ENCODE assay signal across 10 mouse cellular contexts in genomic region chr5:37901861-37902291, GRCm38 (mm10).
DNase-seq lines count a peak whose midpoint lies in the region; ATAC-seq and TF ChIP-seq lines count a peak whose summit lies in the region.
"Had no signal": no experiment of that assay in that cellular context is flagged by ENCODE, and none has a peak within 500 bp of the region (broad histone marks: within the 10 kb centered on the region; RNA-seq: fewer than 3 reads in every experiment).

No protein-coding gene starts in this region.

- H3K36me3 ChIP-seq in kidney, embryonic 15.5 days: no peaks in the 10 kb centered on the region
- no peaks in the 10 kb centered on the region for H3K36me3 ChIP-seq in forebrain, embryonic 15.5 days
- H3K36me3 ChIP-seq in midbrain, embryonic 13.5 days: no peaks in the 10 kb centered on the region

- DNase-seq in kidney, adult 11 months: no peak
- DNase-seq in embryo, embryonic 9.5 days (ENCODE audit: extremely low spot score): peak; percentile 55
- DNase-seq in left cerebral cortex, adult 8-10 months (ENCODE audit: low spot score in 2 of 2): no peak
- DNase-seq in left cerebral cortex, adult 2 months (ENCODE audit: extremely low spot score in 1 of 2, low spot score in 2 of 2): no peak
- DNase-seq in thymus, postnatal 10 days (ENCODE audit: low spot score in 2 of 2): no peak
- DNase-seq: lung, adult 18-20 months; thymus, postnatal 25 days had no signal

- intact Hi-C loops in left cerebral cortex, adult 2 months (cut with DNase I): no loop called here

- peak overlapping the region; percentile 52 for H3K4me2 ChIP-seq in kidney, embryonic 15.5 days
- 0 out of 2 replicates have a peak overlapping the region, but pooled peaks have one; percentile 8 for H3K4me2 ChIP-seq in forebrain, embryonic 15.5 days (replicated peaks)
- peak overlapping the region; percentile 35 for H3K4me2 ChIP-seq in midbrain, embryonic 13.5 days (replicated peaks)

- H3K9ac ChIP-seq in kidney, embryonic 15.5 days: no peak overlapping the region
- H3K9ac ChIP-seq in forebrain, embryonic 15.5 days (replicated peaks): no peak overlapping the region
- no peak overlapping the region for H3K9ac ChIP-seq in midbrain, embryonic 13.5 days (replicated peaks)

- no peak for TF ChIP-seq CTCF in left cerebral cortex, adult 2 months (IDR thresholded peaks at IDR 0.05)

- ATAC-seq in kidney, embryonic 15.5 days (replicated peaks; ENCODE audit: low FRiP score): no peak; the same call in 1 of the 2 replicates
- ATAC-seq in forebrain, embryonic 15.5 days (replicated peaks): no peak
- no peak for ATAC-seq in midbrain, embryonic 13.5 days

- no peak overlapping the region for H3K27ac ChIP-seq in kidney, embryonic 15.5 days
- H3K27ac ChIP-seq in forebrain, embryonic 15.5 days (replicated peaks): no peak overlapping the region
- no peak overlapping the region for H3K27ac ChIP-seq in midbrain, embryonic 13.5 days
- H3K27ac ChIP-seq in left cerebral cortex, adult 2 months: no peak overlapping the region

- H3K4me3 ChIP-seq in kidney, embryonic 15.5 days (replicated peaks): peak overlapping the region; percentile 24
- no peak overlapping the region for H3K4me3 ChIP-seq in forebrain, embryonic 15.5 days
- no peak overlapping the region for H3K4me3 ChIP-seq in midbrain, embryonic 13.5 days (replicated peaks)
- no peak overlapping the region for H3K4me3 ChIP-seq in left cerebral cortex, adult 2 months

- H3K27me3 ChIP-seq in kidney, embryonic 15.5 days: peaks cover 91% of the 10 kb centered on the region
- H3K27me3 ChIP-seq in forebrain, embryonic 15.5 days: peaks cover 85% of the 10 kb centered on the region
- peaks cover 79% of the 10 kb centered on the region for H3K27me3 ChIP-seq in midbrain, embryonic 13.5 days

- 2% methylated on average over 16 of the region's 16 CpGs for WGBS in kidney, embryonic 15.5 days
- WGBS in forebrain, embryonic 15.5 days: under 1% methylated on average over 16 of the region's 16 CpGs
- 1% methylated on average over 16 of the region's 16 CpGs for WGBS in midbrain, embryonic 13.5 days

- peaks cover 11% of the 10 kb centered on the region for H3K4me1 ChIP-seq in kidney, embryonic 15.5 days
- peaks cover 18% of the 10 kb centered on the region for H3K4me1 ChIP-seq in forebrain, embryonic 15.5 days
- peaks cover 28% of the 10 kb centered on the region for H3K4me1 ChIP-seq in midbrain, embryonic 13.5 days (replicated peaks)

- no peaks in the 10 kb centered on the region for H3K9me3 ChIP-seq in kidney, embryonic 15.5 days (replicated peaks)
- H3K9me3 ChIP-seq in forebrain, embryonic 15.5 days: no peaks in the 10 kb centered on the region
- no peaks in the 10 kb centered on the region for H3K9me3 ChIP-seq in midbrain, embryonic 13.5 days
